Comparison of ENCODE assay signal across 10 mouse cellular contexts in the genomic region with DNA sequence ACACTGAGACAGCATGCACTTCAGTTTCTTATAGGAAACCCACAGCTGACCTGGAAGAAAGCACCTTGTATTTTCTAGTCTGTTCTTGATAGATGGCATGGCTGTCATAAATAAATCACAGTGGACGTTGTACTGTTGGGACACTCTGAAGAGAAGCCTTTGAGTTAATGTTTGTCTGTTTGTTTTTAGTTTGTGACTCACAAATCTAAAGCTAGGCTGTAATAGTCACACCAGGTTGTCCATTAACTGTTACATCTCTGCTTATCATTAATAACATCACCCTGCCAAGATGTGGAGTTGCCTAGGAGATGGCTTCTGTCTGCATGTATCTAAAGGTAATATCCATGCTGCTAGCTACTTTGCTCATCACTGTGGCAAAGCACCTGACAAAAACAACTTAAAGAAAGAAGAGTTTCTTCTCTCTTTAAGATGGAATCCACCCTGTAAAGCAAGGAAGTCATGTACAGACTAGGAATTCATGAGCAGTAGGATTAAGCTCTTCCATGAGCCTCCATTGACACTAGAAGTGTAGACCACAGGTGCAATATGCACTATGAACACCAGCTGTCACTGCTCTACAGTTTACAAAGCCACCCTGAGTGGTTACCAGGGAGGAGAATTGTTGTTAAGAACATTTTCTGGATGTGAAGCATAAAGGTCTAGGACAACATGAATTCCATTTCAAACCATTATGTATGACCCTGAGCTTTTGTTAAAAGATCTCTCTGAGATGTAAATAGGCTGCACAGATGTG. TPM values are rescaled to one million over a fixed set of nuclear protein-coding genes. Genes with fewer than 3 reads are reported as not detected.
DNase-seq lines count a peak whose midpoint lies in the region; ATAC-seq and TF ChIP-seq lines count a peak whose summit lies in the region.
"Had no signal": no experiment of that assay in that cellular context is flagged by ENCODE, and none has a peak within 500 bp of the region (broad histone marks: within the 10 kb centered on the region; RNA-seq: fewer than 3 reads in every experiment).

No protein-coding gene starts in this region.

- H3K27ac ChIP-seq in midbrain, embryonic 11.5 days (ENCODE audit: low read depth, low read length): no peak overlapping the region
- no peak overlapping the region for H3K27ac ChIP-seq in midbrain, embryonic 10.5 days (replicated peaks)
- no peak overlapping the region for H3K27ac ChIP-seq in cortical plate, adult 2 months (ENCODE audit: insufficient read depth, low read length)
- H3K27ac ChIP-seq in midbrain, postnatal 0 days (ENCODE audit: low read depth, low read length): no peak overlapping the region
- H3K27ac ChIP-seq: embryonic facial prominence, embryonic 15.5 days; midbrain, embryonic 12.5 days had no signal

- H3K4me1 ChIP-seq in midbrain, embryonic 11.5 days (ENCODE audit: control insufficient read depth, insufficient read depth, low read length): 0 out of 2 replicates have a peak, but pooled peaks cover 2% of the 10 kb centered on the region
- H3K4me1 ChIP-seq in midbrain, embryonic 10.5 days: 0 out of 2 replicates have a peak, but pooled peaks cover 6% of the 10 kb centered on the region
- no peaks in the 10 kb centered on the region for H3K4me1 ChIP-seq in cortical plate, adult 2 months (ENCODE audit: control insufficient read depth, insufficient read depth, low read length)
- no peaks in the 10 kb centered on the region for H3K4me1 ChIP-seq in midbrain, postnatal 0 days (ENCODE audit: insufficient read depth, low read length)
- H3K4me1 ChIP-seq: midbrain, embryonic 12.5 days had no signal

- no peaks in the 10 kb centered on the region for H3K36me3 ChIP-seq in midbrain, embryonic 11.5 days (ENCODE audit: control insufficient read depth, insufficient read depth, low read length)
- no peaks in the 10 kb centered on the region for H3K36me3 ChIP-seq in midbrain, embryonic 10.5 days
- H3K36me3 ChIP-seq in midbrain, postnatal 0 days (ENCODE audit: insufficient read depth, low read length): no peaks in the 10 kb centered on the region
- H3K36me3 ChIP-seq: embryonic facial prominence, embryonic 15.5 days; midbrain, embryonic 12.5 days had no signal

- peak; percentile 4 for DNase-seq in gastrocnemius, postnatal 14 days
- no peak for DNase-seq in gastrocnemius, adult 18-20 months (ENCODE audit: low spot score)
- peak; percentile 81 for DNase-seq in midbrain, embryonic 11.5 days (ENCODE audit: low spot score, missing footprints)
- DNase-seq in midbrain, embryonic 10.5 days (ENCODE audit: low spot score): no peak
- DNase-seq in midbrain, postnatal 0 days (ENCODE audit: low spot score): peak; percentile 80
- no peak for DNase-seq in gastrocnemius, postnatal 25 days
- DNase-seq in cerebellum, adult 9-11 months: no peak

- H3K4me2 ChIP-seq in midbrain, embryonic 11.5 days: no peak overlapping the region
- H3K4me2 ChIP-seq in midbrain, postnatal 0 days (ENCODE audit: low read depth, low read length, poor library complexity, severe bottlenecking): no peak overlapping the region
- H3K4me2 ChIP-seq: embryonic facial prominence, embryonic 15.5 days; midbrain, embryonic 12.5 days had no signal

- H3K9me3 ChIP-seq in midbrain, embryonic 11.5 days (ENCODE audit: control insufficient read depth, low read length): no peaks in the 10 kb centered on the region
- H3K9me3 ChIP-seq in midbrain, embryonic 10.5 days (replicated peaks): no peaks in the 10 kb centered on the region
- H3K9me3 ChIP-seq in midbrain, postnatal 0 days (ENCODE audit: low read length): no peaks in the 10 kb centered on the region
- H3K9me3 ChIP-seq: embryonic facial prominence, embryonic 15.5 days; midbrain, embryonic 12.5 days had no signal

- no peak overlapping the region for H3K4me3 ChIP-seq in midbrain, embryonic 11.5 days (ENCODE audit: low read depth, low read length)
- no peak overlapping the region for H3K4me3 ChIP-seq in midbrain, embryonic 10.5 days
- no peak overlapping the region for H3K4me3 ChIP-seq in cortical plate, adult 2 months (ENCODE audit: insufficient read depth, low read length)
- no peak overlapping the region for H3K4me3 ChIP-seq in midbrain, postnatal 0 days (ENCODE audit: low read depth, low read length)
- H3K4me3 ChIP-seq: embryonic facial prominence, embryonic 15.5 days; midbrain, embryonic 12.5 days had no signal

- no peak for ATAC-seq in midbrain, embryonic 11.5 days (ENCODE audit: low FRiP score)
- ATAC-seq in midbrain, postnatal 0 days (ENCODE audit: low FRiP score): peak; percentile 77

- WGBS in midbrain, embryonic 11.5 days: 89% methylated on average over 1 of the region's 1 CpGs
- WGBS in midbrain, embryonic 10.5 days: 80% methylated on average over 1 of the region's 1 CpGs
- WGBS in midbrain, postnatal 0 days: 86% methylated on average over 1 of the region's 1 CpGs

- no peaks in the 10 kb centered on the region for H3K27me3 ChIP-seq in midbrain, embryonic 11.5 days (ENCODE audit: control insufficient read depth, insufficient read depth, low read length)
- H3K27me3 ChIP-seq in midbrain, embryonic 10.5 days (ENCODE audit: low read depth, poor library complexity, severe bottlenecking): no peaks in the 10 kb centered on the region
- H3K27me3 ChIP-seq in midbrain, postnatal 0 days (ENCODE audit: insufficient read depth, low read length): no peaks in the 10 kb centered on the region
- H3K27me3 ChIP-seq: embryonic facial prominence, embryonic 15.5 days; midbrain, embryonic 12.5 days had no signal

- H3K9ac ChIP-seq in midbrain, embryonic 11.5 days (ENCODE audit: low read length): no peak overlapping the region
- H3K9ac ChIP-seq in midbrain, postnatal 0 days (replicated peaks; ENCODE audit: low read length, poor library complexity, severe bottlenecking): no peak overlapping the region
- H3K9ac ChIP-seq: embryonic facial prominence, embryonic 15.5 days; midbrain, embryonic 12.5 days had no signal

- TF ChIP-seq CTCF in cortical plate, adult 2 months (IDR thresholded peaks at IDR 0.05; ENCODE audit: extremely low read depth, insufficient read depth, low read length): peak; percentile 58; the same call in 1 of the 2 replicates
- TF ChIP-seq CTCF in midbrain, postnatal 0 days (IDR thresholded peaks at IDR 0.05): peak; percentile 95

- intact Hi-C loops in gastrocnemius, postnatal 14 days (cut with DNase I; ENCODE audit: low total_unique reads): loop anchor here (5.0 to 10.0 kb wide), 2 partner anchors 850 to 1612 kb away; no protein-coding TSS in a partner anchor

- TF ChIP-seq POLR2A in cortical plate, adult 2 months (IDR thresholded peaks at IDR 0.05; ENCODE audit: extremely low read depth, insufficient read depth, low read length): no peak

RNA-seq across cellular contexts. Expression of a gene that starts 8.4 kb away (rescaled TPM):
- total RNA-seq in gastrocnemius, postnatal 14 days (2021): 100 to 1,000 TPM; 114 to 117 TPM
- total RNA-seq in gastrocnemius, adult 18-20 months (2021): 100 to 1,000 TPM in 1 of 2 experiments, 10 to 100 TPM in 1; 98.6 to 114 TPM
- 172 and 177 TPM in 2 replicates for polyA plus RNA-seq in midbrain, embryonic 11.5 days (2014; fragmentation: Nextera tagmentation; extraction: Ambion mirVana)
- 166 and 170 TPM in 2 replicates for polyA plus RNA-seq in midbrain, embryonic 10.5 days (2016; fragmentation: Nextera tagmentation; extraction: Ambion mirVana)
- polyA plus RNA-seq in cortical plate, adult 2 months (2012; rRNA removed): 55.5 and 56.2 TPM in 2 replicates
- total RNA-seq in midbrain, postnatal 0 days (2014; rRNA removed): 56.8 and 58.0 TPM in 2 replicates
- polyA plus RNA-seq in midbrain, postnatal 0 days (2015; fragmentation: Nextera tagmentation; extraction: Ambion mirVana): 126 and 130 TPM in 2 replicates
- 100 to 1,000 TPM; 104 to 108 TPM for total RNA-seq in gastrocnemius, postnatal 25 days (2021)

Comparison
In these comparisons a context has a peak if more than half of its experiments do, and no peak if none do; other contexts are left out.
1. DNase-seq: peak in gastrocnemius, postnatal 14 days (single experiment), midbrain, embryonic 11.5 days (single experiment) and midbrain, postnatal 0 days (single experiment); none in gastrocnemius, adult 18-20 months (single experiment), midbrain, embryonic 10.5 days (single experiment), gastrocnemius, postnatal 25 days (single experiment) and cerebellum, adult 9-11 months (single experiment).